Mouse (Mus musculus): ENCODE data around the gene Cd80.

- no peak for TF ChIP-seq CTCF (IDR thresholded peaks at IDR 0.05; ENCODE audit: extremely low read depth, insufficient read length, insufficient replicate concordance, low read depth, low read length)
- TF ChIP-seq POLR2A (IDR thresholded peaks at IDR 0.05; ENCODE audit: low read depth, low read length) = no peak
These were observed 48.2 kb downstream of the Cd80 start for GRCm38 (mm10) chr16:38503528-38503927.

Measured in small intestine, adult 2 months (tissue).